Mouse (Mus musculus) gonadal fat pad, adult 2 months (tissue): ENCODE results near the gene Apoa5. TPM values are rescaled to one million over a fixed set of nuclear protein-coding genes. Genes with fewer than 3 reads are reported as not detected.
"Not testable (repeated sequence)": the region's sequence is repeated elsewhere in the genome, so short reads cannot be mapped to it uniquely, and the experiment has no call there.

Experiments used
- DNase-seq: peaks from one replicate; pipeline ENCODE4 v3.0.0-alpha.2; 2012; ENCODE audit warnings: low read depth
- polyA plus RNA-seq: library from polyadenylated mRNA; depleted of rRNA; stranded (reverse); fragments of >200 nt; gene quantifications from 2 replicates; pipeline ENCODE4 v1.2.3, GENCODE M21; 2012

The Apoa5 gene
- polyA plus RNA-seq, 1 experiment, result 0.19 TPM

DNA sequence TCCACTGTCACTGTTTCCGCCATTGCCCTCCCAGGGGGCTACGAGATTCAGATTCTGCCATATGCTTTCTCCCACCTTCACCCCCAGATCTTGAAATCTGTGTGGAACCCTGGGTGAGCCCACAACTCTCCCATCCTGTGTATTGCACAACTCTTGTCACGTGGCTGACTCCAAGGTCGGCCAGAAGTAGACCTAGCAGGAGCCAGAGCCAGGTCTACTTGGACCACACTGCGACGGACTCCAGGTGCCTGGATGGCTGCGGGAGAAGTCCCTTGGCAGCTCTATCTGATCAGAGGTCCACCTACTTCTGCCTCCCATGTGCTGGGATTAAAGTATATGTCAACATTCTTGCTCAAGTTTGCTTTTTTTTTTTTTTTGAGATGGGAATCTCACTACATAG lies 7.3 kb upstream of the Apoa5 start:
- no peak for DNase-seq

DNA sequence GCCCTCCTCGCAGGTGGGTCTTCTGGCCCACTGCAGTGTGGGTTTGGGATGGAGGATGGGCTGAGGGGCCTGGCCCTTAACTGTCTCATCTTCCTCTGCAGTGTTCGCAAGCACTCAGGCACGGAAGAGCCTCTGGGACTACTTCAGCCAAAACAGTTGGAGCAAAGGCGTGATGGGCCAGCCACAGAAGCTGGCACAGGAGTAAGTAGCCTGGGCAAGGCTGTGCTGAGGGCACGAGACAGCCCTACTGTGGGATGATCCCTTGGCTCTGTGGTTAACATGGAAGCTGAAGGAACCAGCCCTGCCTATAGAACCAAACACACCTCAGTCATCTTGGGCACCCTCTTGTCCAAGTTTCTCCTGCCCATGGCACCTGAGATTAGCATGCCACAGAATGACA lies 692 bp downstream of the Apoa5 start:
- no peak for DNase-seq

GRCm38 (mm10) chr9:46270782-46271181 lies 2.3 kb downstream of the Apoa5 start:
- no peak for DNase-seq

DNA sequence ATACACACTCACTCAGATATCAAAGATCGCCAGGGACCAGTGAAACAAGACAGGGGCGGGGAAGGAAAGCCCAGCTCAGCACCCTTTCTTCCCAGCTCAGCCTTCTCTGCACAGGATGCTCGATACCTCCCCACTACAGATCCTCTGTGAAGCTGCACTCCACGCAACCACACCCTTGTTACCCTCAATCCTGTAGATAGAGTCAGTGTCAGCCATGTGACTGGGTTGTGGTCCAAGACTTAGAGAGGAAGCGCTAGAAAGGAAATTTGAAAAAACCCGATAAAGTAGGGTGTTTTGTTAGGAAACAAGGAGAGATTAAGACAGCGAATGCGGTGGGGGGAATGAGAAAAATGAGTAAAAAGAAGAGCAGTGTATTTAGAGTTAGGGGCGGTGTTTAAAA lies 3.6 kb downstream of the Apoa5 start:
- DNase-seq, result no peak

GRCm38 (mm10) chr9:46272677-46273454 lies 4.4 kb downstream of the Apoa5 start, which contains the start of gene Zpr1:
Gene Zpr1 (plus strand): TSS chr9:46273064.
- DNase-seq, result peak; percentile 54

- DNase-seq, result no peak
Measured at GRCm38 (mm10) chr9:46274494-46274893, 6.1 kb downstream of the Apoa5 start.

DNA sequence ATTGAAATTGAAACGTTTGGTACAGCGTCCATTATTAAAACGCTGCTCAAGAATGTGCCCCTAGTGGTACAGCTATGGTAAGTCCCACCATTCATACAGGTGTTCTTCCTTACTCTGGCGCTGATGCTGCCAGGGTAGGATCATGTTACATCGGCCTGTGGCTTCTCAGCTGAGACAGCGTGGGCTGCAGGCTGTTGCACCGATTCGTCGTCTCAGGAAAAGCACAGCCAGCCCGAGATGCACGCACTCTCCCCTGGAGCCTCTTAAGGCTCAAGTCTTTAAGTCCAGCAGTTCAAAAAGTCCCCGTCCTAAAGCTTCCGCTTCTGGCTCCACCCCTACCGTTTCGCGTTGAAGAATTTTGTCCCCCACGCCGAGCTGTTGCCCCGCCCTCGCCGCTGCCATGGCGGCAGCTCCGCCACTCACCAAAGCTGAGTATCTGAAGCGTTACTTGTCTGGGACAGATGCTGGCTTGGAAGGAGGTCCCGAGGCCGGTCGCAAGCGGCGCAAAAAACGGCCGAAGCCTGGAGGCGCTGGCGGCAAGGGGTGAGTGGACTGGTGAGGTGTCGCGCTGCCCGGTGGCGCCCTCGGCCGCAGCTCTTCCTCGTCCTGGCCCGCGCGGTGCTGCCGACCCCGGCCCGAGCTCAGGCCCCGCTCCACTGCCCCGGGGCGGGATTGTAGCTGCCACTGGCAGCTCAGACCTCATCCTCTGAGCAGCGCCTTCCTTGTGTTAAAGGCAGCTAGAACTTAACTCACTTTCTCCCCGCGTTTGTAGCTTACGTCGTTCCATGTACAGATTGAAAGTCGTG lies 14.4 kb downstream of the Apoa5 start, which contains the start of gene Bud13:
TSS of gene Bud13 (plus strand) at position 378 of the 806 bp plus-strand sequence.
- peak; percentile 60 for DNase-seq

GRCm38 (mm10) chr9:46298381-46298780 lies 29.9 kb downstream of the Apoa5 start:
- no peak for DNase-seq

DNA sequence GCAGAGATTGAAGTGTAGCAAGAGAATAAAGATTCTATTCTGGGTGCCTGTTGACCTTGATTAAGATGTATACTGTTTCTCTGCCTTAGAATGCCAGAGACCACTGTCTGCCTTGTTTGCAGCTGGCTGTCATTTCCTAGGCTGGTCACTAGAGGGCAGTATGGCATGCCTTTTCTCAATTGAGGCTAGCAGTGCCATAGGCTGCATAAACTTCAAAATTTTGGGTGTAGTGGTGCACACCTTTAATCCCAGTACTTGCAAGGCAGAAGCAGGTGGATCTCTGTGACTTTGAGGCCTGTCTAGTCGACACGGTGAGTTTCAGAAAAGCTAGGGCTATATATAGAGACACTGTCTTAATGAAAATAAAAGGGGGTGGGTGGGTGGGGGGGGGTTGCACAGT lies 33.7 kb downstream of the Apoa5 start:
- DNase-seq, result no peak

DNA sequence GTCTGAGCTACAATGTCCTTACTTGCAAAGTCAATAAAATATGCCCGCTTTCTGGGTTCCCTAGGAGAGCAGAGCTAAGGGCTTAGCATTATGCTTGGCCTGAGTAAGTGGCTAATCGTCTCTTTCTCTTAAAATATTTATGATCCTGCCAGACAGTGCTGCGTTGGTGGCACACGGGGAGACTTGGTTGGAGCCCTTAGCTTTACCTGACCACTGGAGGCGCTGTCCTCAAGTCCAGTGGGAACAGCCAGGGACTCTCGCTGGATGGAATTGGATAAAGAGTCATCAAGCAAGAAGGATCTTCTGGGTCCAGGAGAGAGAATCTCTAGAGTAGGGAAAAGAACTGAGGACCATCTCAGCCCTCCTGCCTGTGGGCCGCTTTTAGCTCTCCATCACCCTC lies 40.7 kb downstream of the Apoa5 start:
- no peak for DNase-seq

DNA sequence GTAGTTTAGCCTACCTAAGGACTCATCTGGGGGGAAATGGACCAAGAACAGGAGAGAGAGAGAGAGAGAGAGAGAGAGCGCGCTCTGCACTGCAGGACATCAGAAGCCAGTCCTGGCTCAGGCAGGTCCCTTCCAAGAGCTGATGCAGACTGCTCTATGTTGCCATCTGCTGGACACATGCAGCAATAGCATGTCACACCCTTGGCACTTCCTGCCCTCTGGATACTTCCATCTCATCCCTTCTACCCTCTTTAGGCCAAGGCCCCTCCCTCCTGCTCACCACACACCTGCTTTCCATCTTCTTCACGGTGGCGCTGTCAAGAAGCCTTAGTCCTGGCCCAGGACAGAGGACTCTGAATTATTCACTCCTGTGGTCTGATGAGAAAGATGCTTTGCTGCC lies 46.1 kb downstream of the Apoa5 start:
- DNase-seq, result no peak

DNA sequence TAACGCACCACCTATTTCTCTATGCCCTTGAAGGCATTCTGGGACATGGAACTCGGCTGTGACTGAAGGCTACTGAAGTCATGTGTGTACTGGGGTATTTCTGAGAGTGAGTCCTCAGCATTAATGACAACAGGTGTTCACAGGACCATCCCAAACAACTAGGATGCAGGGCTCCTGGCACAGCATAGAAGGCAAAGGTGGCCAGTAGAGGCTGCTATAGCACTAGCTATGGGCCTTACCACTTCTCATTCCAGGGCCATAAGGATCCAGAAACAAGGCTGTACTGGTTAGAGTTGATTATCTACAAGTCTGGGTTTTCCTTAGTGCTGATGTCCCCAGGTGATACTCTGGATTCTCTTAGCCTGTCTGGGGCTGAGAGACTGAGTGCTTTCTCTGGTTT lies 46.5 kb downstream of the Apoa5 start:
- no peak for DNase-seq

GRCm38 (mm10) chr9:46315807-46316365 lies 47.5 kb downstream of the Apoa5 start:
- no peak for DNase-seq

DNA sequence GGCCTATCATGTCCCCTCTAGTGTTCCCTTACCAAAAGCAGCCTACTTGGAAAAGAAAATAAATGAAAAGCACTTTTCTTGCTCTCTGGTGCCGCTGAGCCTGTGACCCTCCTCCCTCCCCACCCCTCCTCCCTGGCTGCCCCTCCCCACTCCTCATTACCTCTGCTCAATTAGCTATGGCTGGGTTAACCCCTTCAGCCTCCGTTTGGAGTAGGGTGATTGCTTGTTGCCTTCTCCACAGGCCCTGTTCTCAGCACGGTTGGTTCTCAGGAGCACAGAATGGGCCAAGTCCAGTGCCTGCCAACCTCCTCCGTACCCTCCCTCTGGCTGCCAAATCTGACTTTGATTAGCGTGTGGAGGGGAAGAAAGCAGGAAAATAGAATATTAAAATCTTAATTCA lies 48.0 kb downstream of the Apoa5 start:
- DNase-seq, result no peak

DNA sequence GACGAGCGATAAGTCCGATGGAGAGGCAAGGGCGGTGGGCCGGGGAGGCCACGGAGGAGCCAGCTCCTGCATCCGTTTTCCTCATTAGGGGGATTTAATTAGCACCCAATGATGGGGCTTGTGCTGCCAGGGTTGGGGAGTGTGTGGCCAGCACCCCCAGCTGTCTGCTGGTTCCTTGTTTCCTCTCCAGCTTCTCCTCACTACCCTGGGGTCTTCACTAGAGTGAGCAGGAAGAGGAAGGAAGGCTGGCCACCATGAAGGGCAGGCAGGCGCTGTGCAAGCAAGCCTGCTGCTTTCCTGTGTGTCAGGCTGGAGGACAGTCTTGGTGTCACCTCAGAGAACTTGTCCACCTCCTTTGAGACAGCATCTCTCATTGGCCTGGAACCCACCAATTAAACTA lies 48.5 kb downstream of the Apoa5 start:
- no peak for DNase-seq

- no peak for DNase-seq
Measured at GRCm38 (mm10) chr9:46317957-46318356, 49.5 kb downstream of the Apoa5 start.

- not testable (repeated sequence) for DNase-seq
Measured at GRCm38 (mm10) chr9:46319886-46320285, 51.5 kb downstream of the Apoa5 start, which contains the start of gene 4931429L15Rik. Gene 4931429L15Rik (minus strand): TSS chr9:46319986.

- DNase-seq, result no peak
Measured at GRCm38 (mm10) chr9:46320461-46320860, 52.0 kb downstream of the Apoa5 start.
